Mouse (Mus musculus) induced T-regulatory cell, adult 2 months (primary cell): ENCODE data around the gene Nppa.

Experiments
- DNase-seq: peaks from one replicate; pipeline ENCODE4 v3.0.0-alpha.2; 2012; ENCODE audit warnings: low read depth

Gene Nppa

DNA sequence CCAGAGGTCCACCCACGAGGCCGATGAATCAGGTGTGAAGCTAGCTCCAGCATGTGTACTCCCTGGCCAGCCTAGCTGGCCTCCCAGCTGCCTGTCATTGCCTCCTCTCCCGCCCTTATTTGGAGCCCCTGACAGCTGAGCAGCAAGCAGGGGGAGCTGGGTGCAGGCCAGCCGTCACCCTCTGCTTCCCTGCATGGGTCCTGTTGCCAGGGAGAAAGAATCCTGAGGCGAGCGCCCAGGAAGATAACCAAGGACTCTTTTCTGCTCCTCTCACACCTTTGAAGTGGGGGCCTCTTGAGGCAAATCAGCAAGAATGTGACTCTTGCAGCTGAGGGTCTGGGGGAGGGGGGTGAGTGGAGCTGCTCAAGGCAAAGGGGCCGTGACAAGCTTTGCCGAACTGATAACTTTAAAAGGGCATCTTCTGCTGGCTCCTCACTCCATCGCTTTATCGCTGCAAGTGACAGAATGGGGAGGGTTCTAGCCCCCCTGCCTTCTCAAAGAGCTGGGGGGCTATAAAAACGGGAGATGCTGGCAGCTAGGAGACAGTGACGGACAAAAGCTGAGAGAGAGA lies at the start of gene Nppa:
TSS of gene Nppa (plus strand) at position 521 of the 571 bp plus-strand sequence.
- DNase-seq = no peak

DNA sequence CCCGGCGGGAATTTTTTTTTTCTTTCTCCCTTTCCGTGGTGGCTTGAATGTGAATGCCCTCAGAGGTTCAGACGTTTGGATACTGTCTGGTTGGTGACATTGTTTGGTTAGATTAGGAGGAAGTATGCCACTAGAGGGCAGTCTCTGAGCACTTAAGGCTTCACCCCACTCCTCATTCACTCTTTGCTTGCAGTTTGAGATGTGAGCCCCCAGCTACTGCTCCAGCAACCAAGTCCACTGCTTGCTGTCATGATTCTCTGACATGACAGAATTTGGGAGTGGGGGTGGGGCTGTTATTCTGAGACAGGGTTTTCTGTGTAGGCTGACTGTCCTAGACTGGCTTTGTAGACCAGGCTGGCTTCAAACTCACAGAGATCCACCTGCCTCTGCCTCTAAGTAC lies 46.9 kb upstream of the Nppa start:
- peak; percentile 66 for DNase-seq

GRCm38 (mm10) chr4:147957141-147957540 lies 43.4 kb upstream of the Nppa start:
- DNase-seq = no peak

DNA sequence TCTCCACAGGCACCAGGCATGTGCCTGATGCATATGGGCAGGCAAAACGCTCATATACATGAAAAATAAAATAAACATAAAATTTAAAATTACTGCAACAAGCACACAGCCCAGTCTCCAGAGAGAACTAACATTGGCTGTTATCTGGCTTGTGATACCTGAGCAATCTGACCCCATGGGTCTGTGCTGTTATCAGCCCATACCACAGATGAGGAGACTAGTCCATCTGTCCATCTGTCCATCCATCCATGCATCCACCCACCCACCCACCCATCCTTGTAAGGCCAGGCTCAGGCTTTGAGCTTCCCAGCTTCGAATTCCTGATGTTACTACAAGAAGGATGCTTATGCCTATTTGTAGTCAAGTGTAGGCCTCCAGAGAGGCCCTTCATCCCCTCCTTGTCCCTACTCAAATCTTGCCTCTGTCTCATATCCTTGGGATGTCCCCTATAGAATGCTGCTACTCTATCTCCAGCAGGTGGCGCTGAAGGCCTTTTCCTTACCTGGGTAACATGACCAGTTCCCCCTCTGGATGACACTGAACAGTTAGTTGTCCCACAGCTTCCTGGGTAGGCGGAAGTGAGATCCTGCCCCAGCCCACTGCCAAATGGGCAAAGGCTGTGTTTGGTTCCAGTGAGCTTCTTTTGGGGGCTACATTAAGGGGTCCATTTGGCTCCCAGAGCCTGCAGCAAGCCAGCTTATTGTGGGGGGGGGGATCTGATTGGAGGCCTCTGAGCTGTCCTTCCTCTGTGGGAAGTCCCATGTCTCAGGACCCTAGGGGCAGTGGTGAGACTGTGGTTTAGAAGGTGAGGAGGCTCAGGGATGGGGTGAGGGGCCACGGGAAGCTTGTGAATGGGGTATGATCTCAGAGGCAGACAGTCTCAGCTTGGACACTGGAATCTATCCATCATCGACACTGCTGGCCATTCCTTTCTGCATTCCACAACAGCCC lies 40.4 kb upstream of the Nppa start:
- DNase-seq = peak; percentile 87

GRCm38 (mm10) chr4:147962781-147963180 lies 37.7 kb upstream of the Nppa start:
- DNase-seq = no peak

DNA sequence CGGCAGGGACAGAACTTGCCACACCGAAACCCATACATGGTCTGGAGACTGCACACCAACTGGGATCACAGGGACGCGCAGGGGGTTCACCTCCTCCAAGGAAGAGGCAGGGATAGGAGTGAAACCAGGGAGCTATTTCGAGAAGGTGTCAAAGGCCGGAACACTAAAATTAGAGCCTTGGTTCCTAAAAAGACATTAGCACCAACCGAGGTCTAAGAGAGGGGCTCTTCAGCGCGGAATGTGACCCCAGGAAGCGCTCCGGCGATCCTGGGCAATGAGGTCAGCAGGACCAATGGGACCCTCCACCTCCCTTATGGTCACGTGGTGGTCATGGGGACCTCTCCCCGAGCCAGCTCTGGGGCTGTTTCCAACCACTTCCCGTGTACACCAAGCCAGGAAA lies 36.9 kb upstream of the Nppa start:
- no peak for DNase-seq

- DNase-seq = no peak
Observed at GRCm38 (mm10) chr4:147965712-147966111, 34.8 kb upstream of the Nppa start.

DNA sequence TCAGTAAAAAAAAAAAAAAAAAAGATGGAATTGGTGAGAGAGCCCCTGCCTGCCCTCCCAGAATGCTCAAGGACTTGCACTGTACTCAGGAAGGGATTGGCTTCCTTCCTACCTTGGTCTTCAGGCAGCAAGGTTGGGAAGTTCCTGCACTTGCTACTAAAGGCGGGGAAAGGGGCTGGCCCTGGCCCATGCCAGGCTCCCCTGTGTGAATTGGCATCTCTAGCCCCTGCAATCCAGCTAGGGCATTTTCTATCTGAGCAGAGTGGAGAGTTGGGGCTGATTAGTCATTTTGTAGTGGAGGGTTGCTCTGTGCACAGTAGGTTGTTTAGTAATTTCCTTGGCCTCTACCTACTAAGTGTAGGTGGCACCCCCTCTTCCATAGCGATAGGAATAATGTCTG lies 31.7 kb upstream of the Nppa start:
- DNase-seq = no peak

GRCm38 (mm10) chr4:147969337-147969736 lies 31.2 kb upstream of the Nppa start:
- DNase-seq = no peak

DNA sequence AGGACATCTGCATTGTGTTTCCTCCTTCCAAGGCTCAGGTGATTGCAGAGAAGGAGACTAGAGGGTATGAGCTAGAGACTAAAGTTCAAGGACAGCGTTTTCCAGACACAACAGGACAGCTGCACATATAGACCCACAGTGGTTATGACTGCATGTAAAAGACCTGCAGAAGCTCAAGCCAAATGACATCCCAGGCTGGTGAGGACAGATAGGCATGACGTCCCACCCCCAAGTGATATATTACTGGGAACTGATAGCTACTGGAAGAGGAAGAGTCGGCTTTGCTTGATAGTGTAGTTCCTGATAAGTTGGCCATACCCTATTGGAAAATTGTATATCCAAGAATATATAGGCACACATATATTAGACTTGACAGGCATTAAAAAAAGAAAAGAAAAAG lies 24.3 kb upstream of the Nppa start:
- DNase-seq = no peak

DNA sequence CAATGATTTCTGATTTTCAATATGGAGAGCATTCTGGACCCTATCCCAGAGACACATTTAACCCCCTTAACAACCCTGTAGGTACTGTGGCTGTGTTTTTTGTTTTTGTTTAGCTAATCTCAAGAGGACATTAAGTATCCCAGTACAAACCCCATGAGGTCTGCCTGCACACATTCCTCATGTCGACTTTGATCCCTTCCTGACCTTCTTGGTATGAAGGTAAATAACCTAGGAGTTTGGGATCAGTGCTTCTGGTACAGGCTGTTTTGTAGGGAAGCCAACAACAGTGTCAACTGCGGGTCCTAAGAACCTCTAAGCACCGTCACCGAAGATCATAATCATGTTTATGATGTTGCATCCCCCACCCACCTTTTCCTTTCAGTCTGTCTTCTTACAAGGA lies 22.8 kb upstream of the Nppa start:
- no peak for DNase-seq

DNA sequence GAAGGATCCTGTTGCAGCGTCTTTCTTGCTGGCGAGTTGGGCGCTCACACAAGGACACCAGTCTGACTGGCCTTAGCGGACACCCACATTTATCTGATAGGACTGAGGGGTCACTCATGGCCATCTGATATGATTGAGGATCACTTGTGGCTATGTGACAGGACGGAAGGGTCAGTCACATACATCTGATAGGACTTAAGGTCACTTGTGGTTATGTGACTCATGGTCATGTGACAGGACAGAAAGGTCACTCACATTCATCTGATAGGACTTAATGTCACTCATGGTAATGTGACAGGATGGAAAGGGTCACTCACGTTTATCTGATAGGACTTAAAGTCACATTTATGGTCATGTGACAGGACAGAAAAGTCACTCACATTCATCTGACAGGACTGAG lies 22.1 kb upstream of the Nppa start:
- DNase-seq = no peak

GRCm38 (mm10) chr4:147979441-147979860 lies 21.1 kb upstream of the Nppa start:
- no peak for DNase-seq

DNA sequence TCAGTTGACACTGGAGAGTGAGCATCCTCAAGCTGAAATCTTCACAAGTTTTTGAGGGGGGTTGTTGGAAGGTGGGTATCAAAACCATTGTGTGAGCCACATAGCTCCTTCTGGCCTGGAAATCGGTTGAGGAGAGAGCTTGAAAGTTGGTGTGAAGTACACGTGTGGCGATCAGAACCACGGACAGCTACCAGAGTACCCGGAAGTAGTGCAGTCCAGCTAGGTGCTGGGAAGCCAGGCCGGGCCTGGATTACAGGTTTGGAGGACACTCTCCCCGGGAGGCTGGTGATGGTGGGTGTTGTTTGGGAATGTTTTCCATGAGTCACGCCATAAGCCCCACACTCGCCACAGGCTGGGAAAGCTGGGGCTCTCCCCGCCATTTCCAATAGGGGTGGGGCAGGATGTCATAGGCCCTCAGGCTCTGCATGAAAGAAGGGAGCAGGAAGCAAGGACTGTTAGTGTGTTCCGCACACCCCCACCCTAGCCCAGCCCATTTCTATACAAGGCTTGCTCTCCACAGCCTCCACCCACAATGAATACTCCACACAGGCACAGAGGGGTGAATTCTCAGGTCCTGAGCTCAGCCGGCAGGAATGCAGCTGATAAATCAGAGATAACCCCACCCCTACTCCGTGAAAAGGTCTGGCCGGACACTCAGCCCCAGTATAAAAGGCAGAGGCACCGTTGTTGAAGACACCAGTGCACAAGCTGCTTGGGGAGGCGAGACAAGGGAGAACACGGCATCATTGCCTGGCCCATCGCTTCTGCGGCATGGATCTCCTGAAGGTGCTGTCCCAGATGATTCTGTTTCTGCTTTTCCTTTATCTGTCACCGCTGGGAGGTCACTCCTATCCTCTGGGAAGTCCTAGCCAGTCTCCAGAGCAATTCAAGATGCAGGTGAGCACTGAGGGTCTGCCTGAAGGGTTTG lies 15.1 kb upstream of the Nppa start, which contains the start of gene Nppb:
TSS of gene Nppb (plus strand) at position 584 of the 928 bp plus-strand sequence.
- peak; percentile 29 for DNase-seq

GRCm38 (mm10) chr4:147993571-147994095 lies 6.9 kb upstream of the Nppa start:
- peak; percentile 3 for DNase-seq

DNA sequence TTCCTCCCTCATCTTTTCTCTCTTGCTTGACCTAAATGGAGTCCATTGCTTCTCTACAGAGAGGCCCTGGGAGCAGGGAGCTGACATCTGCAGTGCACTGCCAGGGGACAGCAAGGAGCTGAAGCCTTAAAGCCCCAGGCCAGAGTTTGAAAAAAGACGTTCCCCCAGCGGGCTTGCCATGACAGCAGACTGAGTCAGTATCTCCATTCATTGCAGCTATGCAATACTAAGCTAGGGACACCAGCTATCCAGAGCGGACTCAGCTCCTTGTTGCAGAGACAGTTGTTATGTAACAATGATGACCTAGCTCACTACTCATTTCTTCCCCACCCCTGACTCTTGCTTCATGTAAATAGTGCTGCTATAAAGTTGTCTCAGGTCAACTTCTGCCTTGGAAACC lies 5.2 kb upstream of the Nppa start:
- no peak for DNase-seq

- DNase-seq = no peak
Observed at GRCm38 (mm10) chr4:148001013-148001789, 679 bp downstream of the Nppa start.

- no peak for DNase-seq
Observed at GRCm38 (mm10) chr4:148001866-148002265, 1.3 kb downstream of the Nppa start.

DNA sequence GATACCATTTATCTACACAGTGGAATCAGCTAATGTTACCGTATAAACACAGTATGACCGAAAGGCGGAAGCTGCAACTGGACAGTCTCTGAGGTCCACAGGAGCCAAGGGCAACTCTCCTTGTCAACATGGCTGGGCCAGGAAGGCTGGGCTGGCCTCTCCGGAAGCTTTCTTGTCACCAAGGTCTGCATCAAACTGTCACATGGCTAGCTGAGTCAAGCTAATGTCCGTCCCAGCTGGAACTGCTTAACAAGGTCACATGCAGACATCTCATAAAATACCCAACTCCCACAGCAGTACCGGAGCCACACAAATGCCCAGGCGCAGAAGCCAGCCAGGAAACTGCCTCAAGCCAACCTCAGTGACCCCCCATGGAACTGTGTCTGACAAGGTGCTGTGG lies 3.8 kb downstream of the Nppa start:
- no peak for DNase-seq

DNA sequence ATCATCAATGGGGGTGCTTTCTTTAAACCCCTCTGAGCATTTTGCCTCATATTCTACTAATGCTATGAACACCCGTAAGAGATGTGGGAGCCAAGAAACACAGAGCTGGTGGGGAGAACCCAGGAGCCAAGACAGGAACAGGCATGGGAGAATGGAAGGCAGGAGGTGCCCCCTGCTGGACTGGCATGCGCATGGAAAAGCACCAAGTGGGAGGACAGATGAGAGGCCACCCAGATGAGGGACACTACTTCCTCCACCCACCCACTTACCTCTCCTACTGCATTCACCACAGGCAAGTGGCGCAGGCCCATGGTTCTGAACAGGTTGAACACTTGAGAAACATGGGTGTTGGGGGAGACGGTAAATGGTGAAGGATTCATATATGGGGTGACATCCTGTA lies 7.9 kb downstream of the Nppa start:
- DNase-seq = peak; percentile 23

GRCm38 (mm10) chr4:148009641-148010040 lies 9.1 kb downstream of the Nppa start:
- DNase-seq = no peak
